Mouse (Mus musculus) ES-E14 (cell line): ENCODE results near the gene Dab2ip.

ENCODE experiments used
- CHD2 ChIP-seq: IDR thresholded peaks from 2 replicates; pipeline ENCODE4 v1.6.1; 2014; ENCODE audit warnings: mild to moderate bottlenecking, low read depth, low read length, inconsistent platforms
- HCFC1 ChIP-seq: IDR thresholded peaks from 2 replicates; pipeline ENCODE4 v1.6.1; 2012; ENCODE audit warnings: low read length, inconsistent platforms, borderline replicate concordance; ENCODE audit not compliant: insufficient read depth
- ZC3H11A ChIP-seq: IDR thresholded peaks from 2 replicates; pipeline ENCODE4 v1.6.1; 2012; ENCODE audit warnings: low read depth, mild to moderate bottlenecking, inconsistent platforms, low read length, borderline replicate concordance
- ZNF384 ChIP-seq: IDR thresholded peaks from 2 replicates; pipeline ENCODE4 v1.6.1; 2012; ENCODE audit warnings: low read depth, low read length, inconsistent platforms

GRCm38 (mm10) chr2:35627298-35627898 is 69.3 kb downstream of the Dab2ip start:
- TF ChIP-seq ZNF384 (no peak), CHD2 (no peak), ZC3H11A (no peak), HCFC1 (no peak)
